Comparison of ENCODE assay signal across 9 mouse cellular contexts in the genomic region with DNA sequence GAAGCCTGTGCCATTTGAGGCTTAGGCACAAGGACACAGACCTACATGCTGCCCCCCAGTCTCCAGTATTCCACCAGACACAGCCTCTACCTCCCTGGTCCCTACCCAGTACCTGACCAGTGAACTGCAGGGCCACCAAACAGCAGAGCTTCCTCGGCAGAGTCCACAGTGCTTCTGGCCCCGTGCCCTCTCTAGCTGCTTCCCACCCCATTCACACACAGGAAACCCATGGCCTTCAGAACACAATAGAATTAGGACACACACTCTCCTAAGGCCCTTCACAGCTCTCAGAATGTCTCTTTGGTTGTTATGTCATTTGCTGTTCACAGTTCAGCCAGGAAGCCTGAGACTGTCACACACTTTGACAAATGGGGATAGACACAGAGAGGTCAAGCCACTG. TPM values are rescaled to one million over a fixed set of nuclear protein-coding genes. Genes with fewer than 3 reads are reported as not detected.
DNase-seq lines count a peak whose midpoint lies in the region; ATAC-seq and TF ChIP-seq lines count a peak whose summit lies in the region.
"Had no signal": no experiment of that assay in that cellular context is flagged by ENCODE, and none has a peak within 500 bp of the region (broad histone marks: within the 10 kb centered on the region; RNA-seq: fewer than 3 reads in every experiment).

A gene (minus strand): TSS at position 158 of the 400 bp plus-strand sequence.

- no peak for TF ChIP-seq CTCF in lung, embryonic 14.5 days (IDR thresholded peaks at IDR 0.05; ENCODE audit: low read depth)
- TF ChIP-seq CTCF in forebrain, postnatal 0 days (IDR thresholded peaks at IDR 0.05; ENCODE audit: low read depth) = no peak

- ATAC-seq in lung, embryonic 14.5 days (ENCODE audit: insufficient read depth) = no peak
- ATAC-seq in forebrain, postnatal 0 days = no peak
- ATAC-seq in hindbrain, embryonic 11.5 days (ENCODE audit: low FRiP score) = no peak
- no peak for ATAC-seq in neural tube, embryonic 14.5 days (ENCODE audit: low read depth)
- ATAC-seq in activated CD4-positive, CD25-positive, alpha-beta regulatory T cell, adult 4 months = no peak

- intact Hi-C loops in left cerebral cortex, postnatal 25 days (cut with DNase I) = no loop called here

- no peak within 1 kb of the TSS; the same call in 1 of the 2 replicates for H3K27ac ChIP-seq in lung, embryonic 14.5 days (ENCODE audit: low read depth)
- H3K27ac ChIP-seq in forebrain, postnatal 0 days (ENCODE audit: low read depth, low read length) = no peak within 1 kb of the TSS
- H3K27ac ChIP-seq in hindbrain, embryonic 11.5 days (ENCODE audit: low read depth, low read length) = no peak within 1 kb of the TSS
- no peak within 1 kb of the TSS for H3K27ac ChIP-seq in neural tube, embryonic 14.5 days (ENCODE audit: low read depth, low read length)

- no peak within 1 kb of the TSS for H3K4me2 ChIP-seq in lung, embryonic 14.5 days
- no peak within 1 kb of the TSS for H3K4me2 ChIP-seq in forebrain, postnatal 0 days (ENCODE audit: low read depth)
- H3K4me2 ChIP-seq in hindbrain, embryonic 11.5 days (replicated peaks; ENCODE audit: low read depth, low read length) = no peak within 1 kb of the TSS
- H3K4me2 ChIP-seq in neural tube, embryonic 14.5 days (ENCODE audit: low read depth, low read length) = no peak within 1 kb of the TSS

- H3K36me3 ChIP-seq in lung, embryonic 14.5 days (ENCODE audit: insufficient read depth) = 0 out of 2 replicates have a peak, but pooled peaks cover 6% of the 10 kb centered on the region
- H3K36me3 ChIP-seq in forebrain, postnatal 0 days (ENCODE audit: insufficient read depth) = no peaks in the 10 kb centered on the region
- no peaks in the 10 kb centered on the region for H3K36me3 ChIP-seq in hindbrain, embryonic 11.5 days (ENCODE audit: control insufficient read depth, insufficient read depth, low read length)
- no peaks in the 10 kb centered on the region for H3K36me3 ChIP-seq in neural tube, embryonic 14.5 days (ENCODE audit: control insufficient read depth, insufficient read depth, low read length)

- peaks cover 23% of the 10 kb centered on the region for H3K9me3 ChIP-seq in lung, embryonic 14.5 days (ENCODE audit: low read depth, low read length)
- H3K9me3 ChIP-seq in forebrain, postnatal 0 days (ENCODE audit: low read length) = no peaks in the 10 kb centered on the region
- H3K9me3 ChIP-seq in hindbrain, embryonic 11.5 days (ENCODE audit: control insufficient read depth, low read length) = peaks cover 14% of the 10 kb centered on the region
- H3K9me3 ChIP-seq in neural tube, embryonic 14.5 days (ENCODE audit: control insufficient read depth, low read length) = no peaks in the 10 kb centered on the region

- DNase-seq in lung, embryonic 14.5 days = no peak
- DNase-seq in lung, adult 18-20 months = no peak
- no peak for DNase-seq in forebrain, postnatal 0 days
- DNase-seq in hindbrain, embryonic 11.5 days (ENCODE audit: low spot score) = no peak
- DNase-seq in left cerebral cortex, postnatal 25 days (ENCODE audit: low spot score in 2 of 2) = no peak
- DNase-seq in urinary bladder, postnatal 25 days (ENCODE audit: low spot score) = no peak

- peaks cover 44% of the 10 kb centered on the region for H3K27me3 ChIP-seq in lung, embryonic 14.5 days (ENCODE audit: insufficient read depth, low read length)
- peaks cover 36% of the 10 kb centered on the region for H3K27me3 ChIP-seq in forebrain, postnatal 0 days (ENCODE audit: insufficient read depth, low read length)
- H3K27me3 ChIP-seq in hindbrain, embryonic 11.5 days (ENCODE audit: control insufficient read depth, insufficient read depth, low read length) = peaks cover 52% of the 10 kb centered on the region
- peaks cover 33% of the 10 kb centered on the region for H3K27me3 ChIP-seq in neural tube, embryonic 14.5 days (ENCODE audit: control insufficient read depth, insufficient read depth, low read length)

- WGBS in lung, embryonic 14.5 days = 48% methylated on average over 2 of the region's 2 CpGs
- WGBS in forebrain, postnatal 0 days = 55% methylated on average over 2 of the region's 2 CpGs
- WGBS in hindbrain, embryonic 11.5 days = 72% methylated on average over 2 of the region's 2 CpGs
- WGBS in neural tube, embryonic 14.5 days = 83% methylated on average over 2 of the region's 2 CpGs

- no peak within 1 kb of the TSS for H3K4me3 ChIP-seq in lung, embryonic 14.5 days (ENCODE audit: low read depth, low read length)
- H3K4me3 ChIP-seq in forebrain, postnatal 0 days (ENCODE audit: low read depth, low read length) = no peak within 1 kb of the TSS
- no peak within 1 kb of the TSS for H3K4me3 ChIP-seq in hindbrain, embryonic 11.5 days (ENCODE audit: low read depth, low read length)
- no peak within 1 kb of the TSS for H3K4me3 ChIP-seq in neural tube, embryonic 14.5 days (ENCODE audit: low read depth, low read length)

- no peak within 1 kb of the TSS for H3K9ac ChIP-seq in lung, embryonic 14.5 days
- H3K9ac ChIP-seq in forebrain, postnatal 0 days = no peak within 1 kb of the TSS
- no peak within 1 kb of the TSS for H3K9ac ChIP-seq in hindbrain, embryonic 11.5 days (ENCODE audit: low read depth, low read length)
- H3K9ac ChIP-seq in neural tube, embryonic 14.5 days (replicated peaks; ENCODE audit: low read depth, low read length) = no peak within 1 kb of the TSS

- H3K4me1 ChIP-seq in lung, embryonic 14.5 days (ENCODE audit: insufficient read depth) = no peaks in the 10 kb centered on the region
- H3K4me1 ChIP-seq in forebrain, postnatal 0 days (ENCODE audit: insufficient read depth) = no peaks in the 10 kb centered on the region
- no peaks in the 10 kb centered on the region for H3K4me1 ChIP-seq in hindbrain, embryonic 11.5 days (replicated peaks; ENCODE audit: control insufficient read depth, insufficient read depth, low read length)
- H3K4me1 ChIP-seq in neural tube, embryonic 14.5 days (ENCODE audit: control insufficient read depth, insufficient read depth, low read length) = peaks cover 4% of the 10 kb centered on the region; the same call in 1 of the 2 replicates

RNA-seq across cellular contexts. Expression of the gene that starts here (rescaled TPM):
- 437 and 452 TPM in 2 replicates for polyA plus RNA-seq in lung, embryonic 14.5 days (2014; fragmentation: Nextera tagmentation; extraction: Ambion mirVana)
- 152 and 288 TPM in 2 replicates for total RNA-seq in forebrain, postnatal 0 days (2014; rRNA removed)
- 149 and 152 TPM in 2 replicates for polyA plus RNA-seq in forebrain, postnatal 0 days (2015; fragmentation: Nextera tagmentation; extraction: Ambion mirVana)
- polyA plus RNA-seq in hindbrain, embryonic 11.5 days (2014; fragmentation: Nextera tagmentation; extraction: Ambion mirVana) = 189 and 268 TPM in 2 replicates
- total RNA-seq in left cerebral cortex, postnatal 25 days (2021) = 100 to 1,000 TPM; 104 to 130 TPM
- polyA plus RNA-seq in neural tube, embryonic 14.5 days (2014; fragmentation: Nextera tagmentation; extraction: Ambion mirVana) = 24.6 and 171 TPM in 2 replicates
- polyA plus RNA-seq in activated CD4-positive, CD25-positive, alpha-beta regulatory T cell, adult 4 months (2017; shearing (Covaris generic)) = under 1 TPM in 1 of 2 experiments, not detected in 1; 0.24 TPM
- total RNA-seq: hematopoietic stem cell, adult 5-6 weeks had no signal

Comparison
In these comparisons a context has a peak if more than half of its experiments do, and no peak if none do; other contexts are left out.
1. RNA of the gene that starts here (polyA plus RNA-seq): 437 to 452 TPM in lung, embryonic 14.5 days, 189 to 268 TPM in hindbrain, embryonic 11.5 days, 149 to 152 TPM in forebrain, postnatal 0 days and 24.6 to 171 TPM in neural tube, embryonic 14.5 days; 0.24 TPM in activated CD4-positive, CD25-positive, alpha-beta regulatory T cell, adult 4 months; every median in the first group is over 10 times any median in the second.